Mouse (Mus musculus) stomach, postnatal 0 days (tissue): ENCODE results near the gene Camkv. TPM values are rescaled to one million over a fixed set of nuclear protein-coding genes. Genes with fewer than 3 reads are reported as not detected.

Source experiments
- ATAC-seq: fragments of 200-750 bp; cut with Nextera tagmentation; 2 replicates; pipeline ENCODE4 v1.8.0; 2017; ENCODE audit not compliant: low FRiP score, low TSS enrichment
- DNase-seq: peaks from one replicate; pipeline ENCODE4 v3.0.0-alpha.2; 2016; ENCODE audit warnings: low spot score
- H3K27ac ChIP-seq: fragments of 300-500 bp; sonication (generic); replicated peaks from 2 replicates; pipeline ENCODE4 v1.5.1; 2014; ENCODE audit warnings: mild to moderate bottlenecking, control low read depth
- H3K27me3 ChIP-seq: fragments of 300-500 bp; sonication (generic); 2 replicates; pipeline ENCODE4 v1.6.1; 2014; ENCODE audit warnings: low read length; ENCODE audit not compliant: control insufficient read depth, insufficient read depth
- H3K36me3 ChIP-seq: fragments of 300-500 bp; sonication (generic); 2 replicates; pipeline ENCODE4 v1.6.1; 2014; ENCODE audit warnings: low read length, mixed read lengths; ENCODE audit not compliant: control insufficient read depth, insufficient read depth
- H3K4me1 ChIP-seq: fragments of 300-500 bp; sonication (generic); replicated peaks from 2 replicates; pipeline ENCODE4 v1.6.1; 2014; ENCODE audit warnings: antibody characterized with exemption; ENCODE audit not compliant: control insufficient read depth, insufficient read depth
- H3K4me2 ChIP-seq: fragments of 300-500 bp; sonication (generic); replicated peaks from 2 replicates; pipeline ENCODE4 v1.6.1; 2014; ENCODE audit warnings: low read depth, mild to moderate bottlenecking, control low read depth, moderate library complexity
- H3K4me3 ChIP-seq: fragments of 300-500 bp; sonication (generic); 2 replicates; pipeline ENCODE4 v1.5.1; 2014; ENCODE audit warnings: low read depth, low read length, control low read depth
- H3K9ac ChIP-seq: fragments of 300-500 bp; sonication (generic); 2 replicates; pipeline ENCODE4 v1.6.1; 2014; ENCODE audit warnings: mild to moderate bottlenecking, low read length, control low read depth, mixed read lengths
- H3K9me3 ChIP-seq: fragments of 300-500 bp; sonication (generic); 2 replicates; pipeline ENCODE4 v1.6.1; 2016; ENCODE audit warnings: low read length; ENCODE audit not compliant: control insufficient read depth
- CTCF ChIP-seq: IDR thresholded peaks from 2 replicates; pipeline ENCODE4 v1.5.1; 2016; ENCODE audit warnings: antibody characterized with exemption, low read depth, mild to moderate bottlenecking, moderate library complexity
- EP300 ChIP-seq: optimal IDR thresholded peaks from 2 replicates; pipeline ENCODE3; 2016; ENCODE audit warnings: antibody characterized with exemption
- WGBS: fragments of 180-500 bp; shearing (Covaris S2); extraction: QIAGEN DNeasy Blood & Tissue Kit; methylation state at CpG from one replicate; pipeline ENCODE4 v1.1.7; 2014; 5-methylcytosine and 5-hydroxymethylcytosine counted together
- polyA plus RNA-seq: library from polyadenylated mRNA; unstranded; fragments of >200 nt; fragmentation: Nextera tagmentation; extraction: Ambion mirVana; gene quantifications from 2 replicates; pipeline ENCODE4 v1.2.1, GENCODE M21; 2015

Camkv gene
- polyA plus RNA-seq, 1 experiment from 2014 or later: 0.62 TPM

- DNase-seq: no peak
- H3K27ac ChIP-seq: no peak overlapping the region
Measured at GRCm38 (mm10) chr9:107994464-107994863, 59.0 kb downstream of the Camkv start.

GRCm38 (mm10) chr9:107995513-107995912, 60.0 kb downstream of the Camkv start:
- H3K4me1 ChIP-seq: no peaks in the 10 kb centered on the region
- no peak overlapping the region for H3K4me3 ChIP-seq
- no peak overlapping the region for H3K27ac ChIP-seq
- ATAC-seq (no peak), DNase-seq (no peak)
- no peaks in the 10 kb centered on the region for H3K36me3 ChIP-seq
- no peak overlapping the region for H3K9ac ChIP-seq
- no peak overlapping the region for H3K4me2 ChIP-seq
- no peaks in the 10 kb centered on the region for H3K27me3 ChIP-seq
- H3K9me3 ChIP-seq: no peaks in the 10 kb centered on the region
- 93% methylated on average over 21 of the region's 21 CpGs for WGBS
- no peak for TF ChIP-seq CTCF
- no peak for TF ChIP-seq EP300

More at GRCm38 (mm10) chr9:107994464-107994863, 59.0 kb downstream of the Camkv start:
- Histone ChIP-seq H3K9ac (no peak overlapping the region), H3K36me3 (no peaks in the 10 kb centered on the region), H3K4me2 (no peak overlapping the region), H3K4me3 (no peak overlapping the region), H3K27me3 (no peaks in the 10 kb centered on the region), H3K9me3 (no peaks in the 10 kb centered on the region), H3K4me1 (no peaks in the 10 kb centered on the region)
- 45% methylated on average over 2 of the region's 2 CpGs for WGBS
- TF ChIP-seq EP300: no peak
- no peak for TF ChIP-seq CTCF
- no peak for ATAC-seq

GRCm38 (mm10) chr9:107996049-107996448, 60.6 kb downstream of the Camkv start, which contains the start of gene Gm20662:
Gene Gm20662 (plus strand): TSS chr9:107996349.
- no peak within 1 kb of the TSS for H3K4me2 ChIP-seq
- no peak for DNase-seq
- TF ChIP-seq EP300: no peak
- no peak for TF ChIP-seq CTCF

More at GRCm38 (mm10) chr9:107996049-107996448, 60.6 kb downstream of the Camkv start, which contains the start of gene Gm20662:
- H3K36me3 ChIP-seq: no peaks in the 10 kb centered on the region
- ATAC-seq: no peak
- no peaks in the 10 kb centered on the region for H3K4me1 ChIP-seq
- no peak within 1 kb of the TSS for H3K27ac ChIP-seq
- no peak within 1 kb of the TSS for H3K9ac ChIP-seq
- 91% methylated on average over 5 of the region's 5 CpGs for WGBS
- H3K27me3 ChIP-seq: no peaks in the 10 kb centered on the region
- H3K9me3 ChIP-seq: no peaks in the 10 kb centered on the region
- no peak within 1 kb of the TSS for H3K4me3 ChIP-seq

Other genes with a start within 250 kb of the Camkv start
- 11.7 and 15.1 TPM in 2 replicates for gene Sema3f, start 225.2 kb upstream of the Camkv start, polyA plus RNA-seq
- 60.2 and 67.3 TPM in 2 replicates for gene Rbm5, start 164.7 kb upstream of the Camkv start, polyA plus RNA-seq
- 25.3 and 25.6 TPM in 2 replicates for gene Rbm6, start 62.4 kb upstream of the Camkv start, polyA plus RNA-seq
- 22.9 and 23.6 TPM in 2 replicates for gene Mon1a, start 47.5 kb upstream of the Camkv start, polyA plus RNA-seq
- gene Mst1r, start 28.8 kb upstream of the Camkv start, polyA plus RNA-seq: 10.4 and 10.6 TPM in 2 replicates
- not detected in 2 replicates for gene Actl11, start 7.2 kb upstream of the Camkv start, polyA plus RNA-seq
- gene Traip, start 14.5 kb downstream of the Camkv start, polyA plus RNA-seq: 4.8 and 5.7 TPM in 2 replicates
- 24.7 and 28.9 TPM in 2 replicates for gene Uba7, start 39.8 kb downstream of the Camkv start, polyA plus RNA-seq
- 0.69 and 0.87 TPM in 2 replicates for gene Gm20661, start 47.4 kb downstream of the Camkv start, polyA plus RNA-seq
- 25.9 and 27.6 TPM in 2 replicates for gene Inka1, start 50.2 kb downstream of the Camkv start, polyA plus RNA-seq
- 1.3 and 2.0 TPM in 2 replicates for gene Cdhr4, start 56.8 kb downstream of the Camkv start, polyA plus RNA-seq
- 0.18 TPM in 1 of 2 replicates, not detected in the other for gene Gm20662, start 60.7 kb downstream of the Camkv start, polyA plus RNA-seq
- 24.0 and 26.3 TPM in 2 replicates for gene Ip6k1, start 66.8 kb downstream of the Camkv start, polyA plus RNA-seq
- gene Gmppb, start 113.6 kb downstream of the Camkv start, polyA plus RNA-seq: 48.5 and 49.5 TPM in 2 replicates
- 2.8 and 2.9 TPM in 2 replicates for gene Amigo3, start 117.5 kb downstream of the Camkv start, polyA plus RNA-seq
- gene Mst1, start 144.8 kb downstream of the Camkv start, polyA plus RNA-seq: 4.4 and 4.8 TPM in 2 replicates
- gene Rnf123, start 147.7 kb downstream of the Camkv start, polyA plus RNA-seq: 13.8 and 15.7 TPM in 2 replicates
- 35.4 and 38.4 TPM in 2 replicates for gene Apeh, start 158.9 kb downstream of the Camkv start, polyA plus RNA-seq